Mouse (Mus musculus) limb, embryonic 13.5 days (tissue): ENCODE results near the gene Cmtm6. TPM values are rescaled to one million over a fixed set of nuclear protein-coding genes. Genes with fewer than 3 reads are reported as not detected.

Experiments used
- ATAC-seq: fragments of 200-750 bp; cut with Nextera tagmentation; 2 replicates; pipeline ENCODE4 v1.8.0; 2017; ENCODE audit warnings: low read depth, moderate number of reproducible peaks, moderate TSS enrichment; ENCODE audit not compliant: low FRiP score
- H3K27ac ChIP-seq: fragments of 300-500 bp; sonication (generic); 2 replicates; pipeline ENCODE4 v1.5.1; 2015; ENCODE audit warnings: inconsistent platforms, mild to moderate bottlenecking, moderate library complexity
- H3K27me3 ChIP-seq: fragments of 300-500 bp; sonication (generic); 2 replicates; pipeline ENCODE4 v1.6.1; 2015; ENCODE audit warnings: mild to moderate bottlenecking, inconsistent platforms
- H3K36me3 ChIP-seq: fragments of 300-500 bp; sonication (generic); 2 replicates; pipeline ENCODE4 v1.6.1; 2015; ENCODE audit warnings: inconsistent platforms, mild to moderate bottlenecking, moderate library complexity
- H3K4me1 ChIP-seq: fragments of 300-500 bp; sonication (generic); 2 replicates; pipeline ENCODE4 v1.6.1; 2015; ENCODE audit warnings: inconsistent platforms
- H3K4me2 ChIP-seq: fragments of 300-500 bp; sonication (generic); replicated peaks from 2 replicates; pipeline ENCODE4 v1.6.1; 2015; ENCODE audit warnings: inconsistent platforms, mild to moderate bottlenecking, moderate library complexity
- H3K4me3 ChIP-seq: fragments of 300-500 bp; sonication (generic); 2 replicates; pipeline ENCODE4 v1.5.1; 2015; ENCODE audit warnings: moderate library complexity, mild to moderate bottlenecking, inconsistent platforms
- H3K9ac ChIP-seq: fragments of 300-500 bp; sonication (generic); 2 replicates; pipeline ENCODE4 v1.6.1; 2015; ENCODE audit warnings: mild to moderate bottlenecking, inconsistent platforms
- H3K9me3 ChIP-seq: fragments of 300-500 bp; sonication (generic); 2 replicates; pipeline ENCODE4 v1.6.1; 2016; ENCODE audit warnings: inconsistent platforms
- WGBS: fragments of 180-500 bp; shearing (Covaris S2); methylation state at CpG from one replicate; pipeline ENCODE4 v1.1.7; 2015; 5-methylcytosine and 5-hydroxymethylcytosine counted together
- polyA plus RNA-seq: library from polyadenylated mRNA; unstranded; fragments of >200 nt; fragmentation: Nextera tagmentation; extraction: Ambion mirVana; gene quantifications from 2 replicates; pipeline ENCODE4 v1.2.1, GENCODE M21; 2015

Cmtm6 gene
- polyA plus RNA-seq, 1 experiment from 2014 or later, result 32.0 TPM

DNA sequence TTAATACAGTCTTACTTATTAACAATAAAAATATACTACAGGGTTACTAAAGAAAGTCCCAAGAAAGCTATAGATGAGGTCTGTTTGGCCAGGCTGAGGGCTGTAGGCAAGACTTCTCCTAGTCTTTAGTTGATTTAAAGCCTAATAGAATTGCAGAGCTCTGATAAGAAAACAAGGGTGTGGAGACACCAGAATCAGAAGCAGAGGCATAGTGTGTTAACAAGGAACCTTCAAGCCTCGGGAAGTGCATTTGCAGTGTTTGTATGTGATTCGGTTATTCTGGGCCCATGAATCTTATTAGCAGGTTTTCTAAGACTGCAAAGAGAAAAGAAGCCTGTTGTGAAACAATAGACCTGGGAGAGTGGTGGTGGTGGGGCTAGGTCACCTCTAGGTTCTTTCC is 2.3 kb downstream of the Cmtm6 start:
- Histone ChIP-seq H3K9me3 (no peaks in the 10 kb centered on the region), H3K27ac (no peak overlapping the region), H3K36me3 (peaks cover 11% of the 10 kb centered on the region; the same call in 1 of the 2 replicates), H3K27me3 (no peaks in the 10 kb centered on the region), H3K4me1 (peaks cover 22% of the 10 kb centered on the region), H3K4me3 (no peak overlapping the region), H3K4me2 (no peak overlapping the region), H3K9ac (no peak overlapping the region)
- no peak for ATAC-seq
- 86% methylated on average over 2 of the region's 2 CpGs for WGBS

GRCm38 (mm10) chr9:114736442-114736841 is 5.5 kb downstream of the Cmtm6 start:
- no peak overlapping the region for H3K27ac ChIP-seq
- no peak for ATAC-seq
- WGBS, result 66% methylated on average over 11 of the region's 11 CpGs

GRCm38 (mm10) chr9:114740336-114740735 is 9.4 kb downstream of the Cmtm6 start:
- H3K4me3 ChIP-seq, result no peak overlapping the region
- no peak overlapping the region for H3K4me2 ChIP-seq
- H3K27me3 ChIP-seq, result no peaks in the 10 kb centered on the region
- no peaks in the 10 kb centered on the region for H3K9me3 ChIP-seq
- no peak for ATAC-seq
- H3K9ac ChIP-seq, result no peak overlapping the region
- WGBS, result 90% methylated on average over 9 of the region's 9 CpGs
- H3K27ac ChIP-seq, result no peak overlapping the region
- H3K36me3 ChIP-seq, result peaks cover 38% of the 10 kb centered on the region
- peaks cover 5% of the 10 kb centered on the region for H3K4me1 ChIP-seq

More at GRCm38 (mm10) chr9:114736442-114736841, 5.5 kb downstream of the Cmtm6 start:
- H3K4me3 ChIP-seq, result no peak overlapping the region
- no peak overlapping the region for H3K4me2 ChIP-seq
- H3K27me3 ChIP-seq, result no peaks in the 10 kb centered on the region
- peaks cover 29% of the 10 kb centered on the region for H3K36me3 ChIP-seq
- no peak overlapping the region for H3K9ac ChIP-seq
- no peaks in the 10 kb centered on the region for H3K9me3 ChIP-seq
- peaks cover 22% of the 10 kb centered on the region for H3K4me1 ChIP-seq

- no peak for ATAC-seq
- H3K27ac ChIP-seq, result no peak overlapping the region
- 73% methylated on average over 2 of the region's 2 CpGs for WGBS
Measured at GRCm38 (mm10) chr9:114742731-114743130, 11.8 kb downstream of the Cmtm6 start.

GRCm38 (mm10) chr9:114745163-114745562 is 14.2 kb downstream of the Cmtm6 start:
- H3K36me3 ChIP-seq, result peaks cover 51% of the 10 kb centered on the region
- ATAC-seq, result no peak
- H3K9ac ChIP-seq, result no peak overlapping the region
- no peaks in the 10 kb centered on the region for H3K27me3 ChIP-seq
- WGBS, result 88% methylated on average over 4 of the region's 4 CpGs
- H3K4me2 ChIP-seq, result no peak overlapping the region
- no peaks in the 10 kb centered on the region for H3K4me1 ChIP-seq
- no peak overlapping the region for H3K4me3 ChIP-seq
- H3K9me3 ChIP-seq, result no peaks in the 10 kb centered on the region
- H3K27ac ChIP-seq, result no peak overlapping the region

More at GRCm38 (mm10) chr9:114742731-114743130, 11.8 kb downstream of the Cmtm6 start:
- Histone ChIP-seq H3K4me2 (no peak overlapping the region), H3K4me1 (no peaks in the 10 kb centered on the region), H3K36me3 (peaks cover 48% of the 10 kb centered on the region), H3K4me3 (no peak overlapping the region), H3K9ac (no peak overlapping the region), H3K9me3 (no peaks in the 10 kb centered on the region), H3K27me3 (no peaks in the 10 kb centered on the region)

DNA sequence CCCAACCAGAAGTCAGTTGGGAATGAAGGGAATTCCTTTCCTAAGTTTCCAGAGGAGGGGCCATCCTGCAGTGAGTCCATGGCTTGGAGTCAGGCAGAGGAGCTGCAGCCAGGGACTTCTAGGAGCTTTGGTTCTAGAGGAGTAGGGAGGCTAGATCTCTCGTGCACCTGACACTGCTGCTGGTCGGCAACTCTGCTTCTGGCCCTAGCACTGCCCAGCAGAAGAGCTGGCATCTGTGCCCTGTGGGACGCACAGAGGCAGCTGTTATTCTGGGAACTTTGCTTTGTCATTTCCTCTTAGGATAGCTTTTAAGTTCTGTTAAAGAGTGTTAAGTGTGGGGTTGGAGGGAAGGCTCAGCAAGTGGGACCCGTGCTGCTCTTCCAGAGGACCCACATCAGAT is 14.7 kb downstream of the Cmtm6 start:
- no peaks in the 10 kb centered on the region for H3K9me3 ChIP-seq
- no peak overlapping the region for H3K9ac ChIP-seq
- peak overlapping the region; percentile 44; the same call in 1 of the 2 replicates for H3K27ac ChIP-seq
- H3K4me1 ChIP-seq, result no peaks in the 10 kb centered on the region
- no peaks in the 10 kb centered on the region for H3K27me3 ChIP-seq
- H3K36me3 ChIP-seq, result peaks cover 51% of the 10 kb centered on the region
- no peak overlapping the region for H3K4me3 ChIP-seq
- no peak overlapping the region for H3K4me2 ChIP-seq
- WGBS, result 83% methylated on average over 4 of the region's 4 CpGs
- ATAC-seq, result no peak

- Histone ChIP-seq H3K9ac (no peak overlapping the region), H3K4me1 (no peaks in the 10 kb centered on the region), H3K9me3 (no peaks in the 10 kb centered on the region), H3K36me3 (peaks cover 46% of the 10 kb centered on the region), H3K27ac (no peak overlapping the region), H3K4me3 (no peak overlapping the region), H3K27me3 (no peaks in the 10 kb centered on the region), H3K4me2 (no peak overlapping the region)
- 81% methylated on average over 10 of the region's 10 CpGs for WGBS
- ATAC-seq, result no peak
Measured at GRCm38 (mm10) chr9:114747012-114747411, 16.1 kb downstream of the Cmtm6 start.

DNA sequence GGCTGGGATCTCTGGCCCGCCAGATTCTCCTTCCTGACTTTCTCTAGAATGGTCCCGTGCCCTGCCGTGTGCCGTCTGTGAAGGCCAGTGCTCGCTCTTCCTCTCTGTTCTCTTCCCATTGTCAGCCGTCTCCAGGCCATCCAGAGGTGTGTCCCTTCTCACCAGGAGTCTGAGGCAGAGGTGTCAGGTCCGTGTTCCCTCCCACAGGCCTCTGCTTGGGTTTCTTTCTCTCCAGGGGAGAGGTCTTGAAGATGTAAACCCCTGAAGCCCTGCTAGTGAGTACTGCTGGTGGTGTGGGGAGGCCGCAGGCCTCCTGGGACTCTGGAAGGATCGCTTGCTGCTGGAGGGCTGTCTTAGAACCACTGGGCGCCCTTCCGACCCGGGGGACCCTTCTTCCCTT is 16.6 kb downstream of the Cmtm6 start:
- Histone ChIP-seq H3K4me1 (no peaks in the 10 kb centered on the region), H3K4me3 (no peak overlapping the region), H3K9ac (no peak overlapping the region), H3K9me3 (no peaks in the 10 kb centered on the region), H3K27ac (no peak overlapping the region), H3K4me2 (no peak overlapping the region), H3K27me3 (no peaks in the 10 kb centered on the region), H3K36me3 (peaks cover 46% of the 10 kb centered on the region)
- ATAC-seq, result no peak
- 81% methylated on average over 12 of the region's 12 CpGs for WGBS

DNA sequence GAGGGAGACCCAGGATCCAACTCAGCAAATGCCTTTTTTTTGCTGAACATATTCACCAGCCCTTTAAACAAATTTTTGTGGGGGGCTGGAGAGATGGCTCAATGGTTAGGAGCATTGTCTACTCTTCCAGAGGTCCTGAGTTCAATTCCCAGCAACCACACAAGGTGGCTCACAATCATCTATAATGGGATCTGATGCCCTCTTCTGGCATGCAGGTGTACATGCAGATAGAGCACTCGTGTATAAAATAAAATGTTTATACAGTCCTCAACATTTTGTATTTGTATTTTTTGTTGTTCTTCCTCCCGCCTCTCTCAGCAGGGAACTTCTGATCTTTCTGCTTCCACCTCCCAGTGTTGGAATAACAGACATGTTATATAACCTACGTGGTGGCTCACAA is 20.7 kb downstream of the Cmtm6 start:
- no peak overlapping the region for H3K4me3 ChIP-seq
- no peak overlapping the region for H3K9ac ChIP-seq
- peaks cover 5% of the 10 kb centered on the region; the same call in 1 of the 2 replicates for H3K4me1 ChIP-seq
- no peaks in the 10 kb centered on the region for H3K27me3 ChIP-seq
- H3K9me3 ChIP-seq, result no peaks in the 10 kb centered on the region
- no peak overlapping the region for H3K27ac ChIP-seq
- H3K4me2 ChIP-seq, result no peak overlapping the region
- WGBS, result 82% methylated on average over 3 of the region's 3 CpGs
- peaks cover 52% of the 10 kb centered on the region for H3K36me3 ChIP-seq
- no peak for ATAC-seq

- H3K9me3 ChIP-seq, result no peaks in the 10 kb centered on the region
- WGBS, result 72% methylated on average over 9 of the region's 9 CpGs
- H3K4me2 ChIP-seq, result peak overlapping the region; percentile 83
- ATAC-seq, result no peak
- peak overlapping the region; percentile 59; the same call in 1 of the 2 replicates for H3K4me3 ChIP-seq
- no peak overlapping the region for H3K27ac ChIP-seq
- peaks cover 52% of the 10 kb centered on the region for H3K36me3 ChIP-seq
- no peaks in the 10 kb centered on the region for H3K27me3 ChIP-seq
- H3K9ac ChIP-seq, result peak overlapping the region; percentile 39
- H3K4me1 ChIP-seq, result peaks cover 5% of the 10 kb centered on the region; the same call in 1 of the 2 replicates
Measured at GRCm38 (mm10) chr9:114752311-114752710, 21.4 kb downstream of the Cmtm6 start.

- H3K9me3 ChIP-seq, result no peaks in the 10 kb centered on the region
- H3K27ac ChIP-seq, result peak overlapping the region; percentile 48; the same call in 1 of the 2 replicates
- peaks cover 5% of the 10 kb centered on the region; the same call in 1 of the 2 replicates for H3K4me1 ChIP-seq
- peaks cover 50% of the 10 kb centered on the region for H3K36me3 ChIP-seq
- 8% methylated on average over 36 of the region's 36 CpGs for WGBS
- ATAC-seq, result peak; percentile 91
- peak overlapping the region; percentile 59 for H3K4me3 ChIP-seq
- H3K27me3 ChIP-seq, result no peaks in the 10 kb centered on the region
- H3K4me2 ChIP-seq, result peak overlapping the region; percentile 83
- H3K9ac ChIP-seq, result peak overlapping the region; percentile 71
Measured at GRCm38 (mm10) chr9:114752863-114753484, 22.1 kb downstream of the Cmtm6 start.

DNA sequence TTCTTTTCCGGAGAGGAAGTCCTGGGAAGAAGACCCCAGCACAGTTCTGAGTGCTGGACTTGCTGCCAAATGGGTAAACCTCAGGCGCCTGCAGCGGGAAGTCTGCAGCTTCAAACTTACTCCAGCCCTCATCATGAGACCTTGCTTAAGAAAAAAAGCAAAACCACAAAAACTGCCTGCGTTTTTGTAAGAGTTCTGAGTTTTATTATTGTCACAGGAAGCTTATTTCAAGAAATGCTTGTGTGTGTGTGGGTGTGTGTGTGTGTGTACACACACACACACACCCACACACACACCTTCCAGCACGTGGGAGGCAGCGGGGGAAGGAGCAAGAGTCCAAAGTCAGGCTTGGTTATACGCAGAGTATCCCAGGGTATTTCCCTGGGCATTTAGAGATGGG is 27.4 kb downstream of the Cmtm6 start:
- ATAC-seq, result no peak
- Histone ChIP-seq H3K27ac (no peak overlapping the region), H3K4me1 (peaks cover 2% of the 10 kb centered on the region; the same call in 1 of the 2 replicates), H3K9me3 (no peaks in the 10 kb centered on the region), H3K27me3 (no peaks in the 10 kb centered on the region), H3K9ac (no peak overlapping the region), H3K4me2 (no peak overlapping the region), H3K36me3 (peaks cover 82% of the 10 kb centered on the region), H3K4me3 (no peak overlapping the region)
- WGBS, result 78% methylated on average over 7 of the region's 7 CpGs

DNA sequence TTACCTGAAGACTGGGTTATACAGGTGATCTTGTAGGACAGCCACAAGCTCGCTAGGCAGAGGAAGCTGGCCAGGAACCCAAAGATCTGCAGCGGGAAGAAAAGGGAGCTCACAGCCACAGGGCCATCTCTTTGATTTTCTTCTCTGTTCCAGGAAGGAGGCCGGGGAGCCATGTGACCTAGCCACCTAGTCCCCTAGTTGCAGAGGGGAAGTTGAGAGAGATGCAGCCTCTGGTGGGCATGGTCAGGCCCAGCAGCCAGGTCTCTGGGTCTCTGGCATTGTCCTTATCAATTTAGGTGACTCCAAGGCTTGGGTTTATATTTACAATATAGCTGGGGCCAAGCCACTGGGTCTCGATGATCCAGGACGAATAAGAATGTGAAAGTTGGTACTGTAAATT is 27.9 kb downstream of the Cmtm6 start:
- Histone ChIP-seq H3K27ac (no peak overlapping the region), H3K9me3 (no peaks in the 10 kb centered on the region), H3K27me3 (no peaks in the 10 kb centered on the region), H3K9ac (no peak overlapping the region), H3K4me1 (no peaks in the 10 kb centered on the region), H3K4me2 (no peak overlapping the region), H3K4me3 (no peak overlapping the region), H3K36me3 (peaks cover 85% of the 10 kb centered on the region)
- ATAC-seq, result no peak
- 87% methylated on average over 5 of the region's 5 CpGs for WGBS
